Mouse (Mus musculus): ENCODE results near the gene Itga2b.

The Itga2b gene

DNA sequence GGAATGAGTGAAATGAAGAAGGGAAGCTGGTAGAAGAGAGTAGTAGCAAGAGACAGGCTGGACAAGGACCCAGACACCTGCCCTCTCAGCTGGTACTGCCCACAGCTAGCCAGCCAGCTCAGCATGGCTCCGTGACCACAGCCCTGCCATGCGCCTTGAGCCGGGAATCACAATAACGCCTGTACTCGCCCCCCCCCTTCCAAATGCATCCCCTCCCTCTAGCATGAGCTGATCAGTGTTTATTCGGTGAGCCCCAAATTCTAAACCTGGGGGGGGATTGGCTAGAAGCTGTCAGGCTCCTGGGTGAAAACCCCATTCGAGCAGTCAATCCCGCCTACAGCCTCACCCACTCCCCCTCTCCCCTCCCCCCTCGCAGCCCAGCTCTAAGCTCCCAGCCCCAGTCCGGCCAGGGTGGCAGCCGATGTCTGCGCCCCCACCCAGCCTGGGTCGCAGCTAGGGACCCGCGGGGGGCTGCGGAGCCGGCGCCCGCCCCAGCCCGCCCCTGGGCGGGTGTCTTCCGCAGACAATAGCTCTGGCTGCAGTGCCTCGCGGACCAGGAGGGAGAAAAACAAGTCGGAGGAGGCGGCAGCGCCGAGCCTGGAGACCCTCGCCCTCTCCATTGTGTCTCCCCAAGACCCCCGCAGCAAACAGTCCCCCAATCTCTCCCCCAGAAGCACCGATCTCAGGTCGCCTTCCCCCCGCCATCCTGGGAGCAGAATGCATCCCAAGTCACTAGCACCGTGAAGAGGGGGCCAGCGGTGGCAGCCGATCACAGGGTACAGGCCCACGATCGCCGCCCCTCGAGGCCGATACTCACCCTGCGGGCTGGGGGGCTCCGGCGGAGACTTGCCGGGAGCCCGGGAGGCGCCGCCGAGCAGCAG lies 23.1 kb downstream of the Itga2b start:
- no peaks in the 10 kb centered on the region; the same call in 1 of the 2 replicates for H3K27me3 ChIP-seq (ENCODE audit: control insufficient read depth, insufficient read depth, low read length, poor library complexity, severe bottlenecking)
- H3K36me3 ChIP-seq (ENCODE audit: control insufficient read depth, insufficient read depth, low read length, poor library complexity, severe bottlenecking), result no peaks in the 10 kb centered on the region
- no peak for DNase-seq (ENCODE audit: low read depth, low spot score)

DNA sequence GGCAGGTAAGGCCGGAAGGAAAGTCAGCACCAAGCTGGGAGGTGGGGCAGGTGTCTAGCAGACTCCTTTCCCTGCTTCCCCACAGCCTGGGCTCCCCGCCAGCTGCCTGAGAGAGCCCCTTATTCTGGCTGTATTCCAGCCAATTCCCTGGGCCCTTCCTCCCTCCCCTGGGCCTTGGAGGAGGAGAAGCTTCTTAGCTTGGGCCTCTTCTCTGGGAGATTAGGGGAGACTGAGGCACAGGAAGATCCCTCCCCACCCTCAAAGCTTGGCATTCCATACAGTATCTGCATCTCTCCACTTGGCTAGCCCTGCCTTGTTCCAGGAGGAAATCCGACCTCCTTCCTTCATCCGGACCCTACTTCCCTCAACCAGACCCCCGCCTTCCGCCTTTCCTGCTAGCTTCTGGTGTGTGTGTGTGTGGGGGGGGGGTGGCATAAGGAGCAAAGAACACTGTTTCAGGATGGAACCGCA lies 24.0 kb downstream of the Itga2b start:
- no peaks in the 10 kb centered on the region; the same call in 1 of the 2 replicates for H3K27me3 ChIP-seq (ENCODE audit: control insufficient read depth, insufficient read depth, low read length, poor library complexity, severe bottlenecking)
- no peaks in the 10 kb centered on the region for H3K36me3 ChIP-seq (ENCODE audit: control insufficient read depth, insufficient read depth, low read length, poor library complexity, severe bottlenecking)
- no peak for DNase-seq (ENCODE audit: low read depth, low spot score)

DNA sequence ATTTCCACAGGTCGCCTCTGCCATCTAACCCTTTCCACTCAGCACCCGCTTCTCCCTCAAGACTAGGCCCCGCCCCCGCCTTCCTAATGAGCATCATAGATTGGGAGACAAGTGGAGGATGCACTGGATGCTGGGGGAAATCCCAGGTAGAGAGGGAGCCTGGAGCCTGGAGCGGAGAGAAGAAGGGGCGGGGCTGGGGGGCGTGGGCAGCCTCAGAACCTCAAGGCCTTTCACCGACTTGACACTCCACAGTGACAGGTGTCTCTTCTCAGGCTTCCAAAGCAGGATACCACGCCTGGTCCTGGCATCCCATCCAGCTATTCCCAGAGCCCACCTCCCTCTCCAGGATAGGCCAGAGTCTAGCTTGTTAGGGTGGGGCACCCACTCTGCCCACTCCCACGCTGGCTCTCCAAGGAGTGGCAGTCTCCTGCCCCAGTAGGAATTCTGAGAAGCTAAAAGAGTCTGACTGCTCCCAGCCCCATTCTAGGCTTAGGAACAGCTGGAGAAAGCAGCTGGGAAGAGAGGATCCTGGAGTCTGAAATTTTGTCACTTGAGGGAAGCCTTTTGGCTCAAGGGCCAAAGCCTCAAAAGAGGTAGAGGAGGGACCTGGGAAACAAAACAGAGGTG lies 24.5 kb downstream of the Itga2b start:
- Histone ChIP-seq H3K36me3 (ENCODE audit: control insufficient read depth, insufficient read depth, low read length, poor library complexity, severe bottlenecking) (no peaks in the 10 kb centered on the region), H3K27me3 (ENCODE audit: control insufficient read depth, insufficient read depth, low read length, poor library complexity, severe bottlenecking) (no peaks in the 10 kb centered on the region; the same call in 1 of the 2 replicates)
- no peak for DNase-seq (ENCODE audit: low read depth, low spot score)

DNA sequence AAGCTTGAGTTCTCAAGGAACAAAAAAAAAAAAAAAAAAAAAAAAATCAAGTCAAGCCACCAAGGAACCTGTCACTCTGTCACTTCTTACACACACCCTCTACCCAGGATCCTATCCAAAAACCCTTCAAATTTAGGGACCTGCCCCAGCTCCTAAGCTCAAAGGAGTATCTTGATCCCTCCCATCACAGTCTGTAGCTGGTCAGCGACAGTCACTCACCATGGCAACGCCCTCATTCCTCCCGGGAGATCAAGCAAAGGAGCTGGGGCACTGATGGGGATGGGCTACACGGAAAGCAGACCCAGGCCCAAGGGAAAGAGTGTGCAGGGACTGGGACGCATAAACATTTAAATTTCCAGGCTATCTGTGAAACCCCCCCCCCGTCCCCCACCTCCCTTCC lies 25.1 kb downstream of the Itga2b start:
- H3K36me3 ChIP-seq (ENCODE audit: control insufficient read depth, insufficient read depth, low read length, poor library complexity, severe bottlenecking), result no peaks in the 10 kb centered on the region
- DNase-seq (ENCODE audit: low read depth, low spot score), result no peak
- no peaks in the 10 kb centered on the region; the same call in 1 of the 2 replicates for H3K27me3 ChIP-seq (ENCODE audit: control insufficient read depth, insufficient read depth, low read length, poor library complexity, severe bottlenecking)

DNA sequence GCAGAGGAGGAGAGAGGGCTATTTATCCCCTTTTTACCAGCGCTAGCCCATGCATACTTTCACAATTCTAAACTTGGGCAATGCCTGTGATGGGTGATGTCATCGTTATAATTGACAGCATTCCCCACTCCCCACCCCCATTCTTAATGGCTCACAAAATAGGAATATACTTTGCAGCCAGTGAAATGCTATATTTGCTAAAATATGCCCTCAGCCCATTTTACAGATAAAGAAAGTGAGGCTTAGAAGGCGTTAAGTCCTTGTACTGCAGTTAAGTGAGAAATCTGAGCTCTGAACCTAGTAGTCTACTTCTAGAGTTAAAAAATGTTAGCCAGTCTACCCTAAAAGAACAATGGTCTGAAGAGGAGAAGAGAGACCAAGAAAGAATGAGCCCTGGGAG lies 25.6 kb downstream of the Itga2b start:
- Histone ChIP-seq H3K27me3 (ENCODE audit: control insufficient read depth, insufficient read depth, low read length, poor library complexity, severe bottlenecking) (no peaks in the 10 kb centered on the region; the same call in 1 of the 2 replicates), H3K36me3 (ENCODE audit: control insufficient read depth, insufficient read depth, low read length, poor library complexity, severe bottlenecking) (no peaks in the 10 kb centered on the region)
- DNase-seq (ENCODE audit: low read depth, low spot score), result no peak

DNA sequence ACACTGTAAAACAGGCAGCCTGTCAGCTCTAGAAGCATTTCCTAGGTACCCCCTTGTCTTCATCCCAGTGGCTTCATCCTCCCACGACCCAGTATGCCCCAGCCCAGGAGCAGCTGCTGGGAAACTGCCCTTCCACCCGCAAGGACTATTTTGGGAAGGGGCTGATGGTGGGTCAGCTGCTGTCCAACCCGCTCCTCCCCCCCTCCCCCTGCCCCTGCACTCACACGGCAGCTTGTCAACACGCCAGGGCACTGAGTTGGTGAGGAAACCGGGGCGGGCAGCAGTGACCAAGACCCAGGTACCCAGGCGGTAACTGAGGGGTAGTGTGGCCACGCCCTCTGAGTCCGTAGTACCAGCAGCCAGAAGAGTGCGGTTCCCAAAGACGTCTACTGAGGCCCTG lies 26.2 kb downstream of the Itga2b start:
- Histone ChIP-seq H3K36me3 (ENCODE audit: control insufficient read depth, insufficient read depth, low read length, poor library complexity, severe bottlenecking) (no peaks in the 10 kb centered on the region), H3K27me3 (ENCODE audit: control insufficient read depth, insufficient read depth, low read length, poor library complexity, severe bottlenecking) (no peaks in the 10 kb centered on the region; the same call in 1 of the 2 replicates)
- no peak for DNase-seq (ENCODE audit: low read depth, low spot score)

DNA sequence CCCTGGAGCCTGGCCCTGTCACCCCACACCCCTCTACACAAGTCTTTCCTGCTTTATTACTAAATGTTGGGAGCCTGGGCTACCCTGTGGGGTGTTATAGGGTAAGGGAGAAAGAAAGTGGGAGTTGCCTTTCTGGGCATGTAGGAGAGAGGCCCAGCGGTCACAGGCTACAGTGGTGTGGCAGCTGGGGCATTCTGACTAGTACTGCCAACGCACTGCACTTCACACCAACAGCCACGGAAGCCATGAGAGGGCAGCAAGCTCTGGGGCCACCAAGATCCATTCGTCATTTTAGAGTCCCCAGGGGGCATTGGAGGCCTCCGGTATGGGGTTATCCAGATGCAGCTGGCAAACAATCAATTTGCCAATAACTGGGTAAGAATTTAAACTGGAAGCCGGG lies 27.8 kb downstream of the Itga2b start:
- no peaks in the 10 kb centered on the region; the same call in 1 of the 2 replicates for H3K27me3 ChIP-seq (ENCODE audit: control insufficient read depth, insufficient read depth, low read length, poor library complexity, severe bottlenecking)
- DNase-seq (ENCODE audit: low read depth, low spot score), result no peak
- H3K36me3 ChIP-seq (ENCODE audit: control insufficient read depth, insufficient read depth, low read length, poor library complexity, severe bottlenecking), result no peaks in the 10 kb centered on the region

DNA sequence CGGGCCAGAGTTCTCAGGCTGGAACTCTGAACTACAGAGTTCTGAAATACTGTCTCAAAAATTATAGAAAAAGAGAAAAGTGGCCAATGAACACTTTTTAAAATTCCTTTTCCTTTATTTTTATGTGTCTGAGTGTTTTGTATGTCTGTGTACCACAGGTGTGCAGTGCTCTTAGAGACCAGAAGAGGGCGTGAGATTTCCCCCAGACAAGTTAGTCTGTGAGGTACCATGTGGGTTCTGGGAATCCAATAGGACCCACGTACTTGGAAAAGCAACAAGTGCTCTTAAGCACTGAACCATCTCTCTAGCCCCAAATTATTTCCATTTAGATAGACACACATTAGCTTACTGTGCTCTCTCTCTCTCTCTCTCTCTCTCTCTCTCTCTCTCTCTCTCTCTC lies 28.5 kb downstream of the Itga2b start:
- H3K36me3 ChIP-seq (ENCODE audit: control insufficient read depth, insufficient read depth, low read length, poor library complexity, severe bottlenecking), result no peaks in the 10 kb centered on the region; the same call in 1 of the 2 replicates
- no peaks in the 10 kb centered on the region; the same call in 1 of the 2 replicates for H3K27me3 ChIP-seq (ENCODE audit: control insufficient read depth, insufficient read depth, low read length, poor library complexity, severe bottlenecking)
- DNase-seq (ENCODE audit: low read depth, low spot score), result no peak

DNA sequence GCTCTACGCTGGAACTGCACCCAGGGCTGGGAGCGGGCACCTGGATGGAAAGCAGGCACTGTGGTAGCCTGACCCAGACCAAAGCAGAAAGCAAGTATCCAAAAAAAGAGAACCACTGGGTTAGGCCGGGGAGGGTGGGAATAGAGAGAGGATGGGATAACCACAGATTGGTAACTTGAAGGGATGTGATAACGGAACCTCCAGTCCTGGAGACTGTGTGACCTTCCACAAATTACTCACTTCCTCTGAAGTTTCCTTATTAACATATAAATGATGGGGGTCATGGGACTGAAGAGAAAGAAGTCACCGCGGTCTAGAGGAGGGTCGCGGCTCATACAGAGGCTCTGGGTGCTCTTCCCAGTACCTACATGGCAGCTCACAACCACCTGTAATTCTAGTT lies 29.7 kb downstream of the Itga2b start:
- no peak for DNase-seq (ENCODE audit: low read depth, low spot score)
- Histone ChIP-seq H3K27me3 (ENCODE audit: control insufficient read depth, insufficient read depth, low read length, poor library complexity, severe bottlenecking) (no peaks in the 10 kb centered on the region; the same call in 1 of the 2 replicates), H3K36me3 (ENCODE audit: control insufficient read depth, insufficient read depth, low read length, poor library complexity, severe bottlenecking) (peaks cover 4% of the 10 kb centered on the region)

DNA sequence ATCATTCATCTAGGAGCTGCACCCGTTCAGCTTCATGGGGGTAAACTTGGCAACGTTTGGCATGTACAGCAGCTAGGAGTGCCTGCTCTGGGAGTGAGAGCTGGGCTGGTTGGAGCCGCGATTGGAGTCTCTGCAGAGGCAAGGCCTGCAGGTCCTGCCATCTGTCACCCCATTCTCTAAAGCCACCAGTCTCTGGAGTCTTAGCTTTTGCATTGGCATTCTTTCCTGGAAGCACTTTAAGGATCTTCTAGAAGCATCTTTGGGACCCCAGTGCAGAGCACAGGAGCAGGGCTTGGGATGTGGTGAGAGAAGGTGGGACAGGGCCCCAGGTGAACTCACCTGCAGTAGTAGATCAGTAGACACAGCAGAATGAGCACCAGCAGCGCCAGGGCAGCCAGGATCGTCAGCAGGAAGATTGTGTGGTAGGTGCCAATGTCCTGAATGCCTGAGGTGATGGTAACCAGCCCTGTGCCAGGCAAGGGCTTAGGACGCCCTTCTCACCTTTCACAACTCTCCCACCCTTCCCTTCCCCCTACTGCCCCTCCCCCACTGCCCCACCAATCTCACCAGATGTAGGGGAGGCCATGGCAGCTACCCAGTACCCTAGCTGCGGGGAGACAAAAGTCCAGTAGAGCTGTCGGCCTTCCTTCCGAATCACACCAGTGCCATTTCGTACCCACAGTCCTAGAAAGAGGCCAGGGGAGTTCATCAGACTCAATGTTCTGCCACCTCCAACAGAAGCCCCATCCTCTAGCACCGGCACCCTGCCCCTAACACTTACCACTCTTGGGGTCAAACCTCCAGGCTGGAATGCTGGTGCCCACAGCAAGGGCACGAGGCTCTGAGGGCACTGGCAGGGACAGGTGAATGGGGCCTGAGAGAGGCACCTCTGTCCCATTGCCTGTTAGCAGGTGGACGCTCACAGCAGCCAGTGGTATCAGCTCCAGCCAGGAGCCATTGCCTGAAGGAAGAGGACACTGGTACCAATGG lies 30.5 kb downstream of the Itga2b start:
- H3K36me3 ChIP-seq (ENCODE audit: control insufficient read depth, insufficient read depth, low read length, poor library complexity, severe bottlenecking), result peaks cover 4% of the 10 kb centered on the region
- no peaks in the 10 kb centered on the region for H3K27me3 ChIP-seq (ENCODE audit: control insufficient read depth, insufficient read depth, low read length, poor library complexity, severe bottlenecking)
- no peak for DNase-seq (ENCODE audit: low read depth, low spot score)

DNA sequence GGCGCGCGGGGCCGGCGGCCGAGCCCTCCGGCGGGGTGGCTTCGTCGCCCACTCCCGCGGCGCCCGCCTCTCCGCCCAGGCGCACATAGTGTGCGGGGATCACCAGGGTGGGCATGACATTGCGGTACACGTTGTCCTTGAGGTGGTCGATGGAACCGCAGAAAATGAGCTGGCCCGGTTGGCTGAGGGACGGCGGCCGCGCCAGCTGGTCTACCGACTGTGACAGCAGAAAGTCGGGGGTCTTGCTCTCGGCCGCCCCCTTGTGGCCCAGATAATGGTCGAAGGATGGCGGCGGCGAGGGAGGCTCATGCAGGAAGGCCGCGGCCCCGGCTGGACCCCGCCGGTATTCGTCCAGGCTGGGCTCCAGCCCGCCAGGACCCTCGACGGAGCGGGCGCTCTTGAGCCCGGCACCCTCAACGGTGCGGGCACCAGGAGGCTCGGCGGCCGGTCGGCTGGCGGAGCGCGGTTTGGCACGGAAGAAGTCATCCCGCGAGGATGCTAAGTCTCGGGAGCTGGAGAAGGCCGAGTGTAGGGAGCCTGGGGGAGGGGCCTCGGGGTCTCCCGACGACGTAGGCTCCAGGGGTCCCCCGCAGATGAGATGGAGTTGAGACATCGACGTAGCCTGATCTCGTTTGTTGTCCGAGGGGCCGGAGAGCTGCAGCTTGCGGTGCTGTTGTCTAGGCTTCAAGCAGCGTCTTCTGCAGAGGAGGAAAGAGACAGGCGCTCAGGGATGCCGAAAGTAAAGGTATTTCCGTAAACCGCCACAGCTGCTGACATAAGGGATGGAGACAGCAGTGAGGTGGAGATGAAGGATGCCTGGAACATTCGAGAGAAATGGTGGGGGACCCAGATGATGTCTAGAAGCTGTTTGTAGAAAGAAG lies 31.5 kb downstream of the Itga2b start:
- H3K27me3 ChIP-seq (ENCODE audit: control insufficient read depth, insufficient read depth, low read length, poor library complexity, severe bottlenecking), result no peaks in the 10 kb centered on the region
- H3K36me3 ChIP-seq (ENCODE audit: control insufficient read depth, insufficient read depth, low read length, poor library complexity, severe bottlenecking), result peaks cover 4% of the 10 kb centered on the region
- DNase-seq (ENCODE audit: low read depth, low spot score), result peak; percentile 82

DNA sequence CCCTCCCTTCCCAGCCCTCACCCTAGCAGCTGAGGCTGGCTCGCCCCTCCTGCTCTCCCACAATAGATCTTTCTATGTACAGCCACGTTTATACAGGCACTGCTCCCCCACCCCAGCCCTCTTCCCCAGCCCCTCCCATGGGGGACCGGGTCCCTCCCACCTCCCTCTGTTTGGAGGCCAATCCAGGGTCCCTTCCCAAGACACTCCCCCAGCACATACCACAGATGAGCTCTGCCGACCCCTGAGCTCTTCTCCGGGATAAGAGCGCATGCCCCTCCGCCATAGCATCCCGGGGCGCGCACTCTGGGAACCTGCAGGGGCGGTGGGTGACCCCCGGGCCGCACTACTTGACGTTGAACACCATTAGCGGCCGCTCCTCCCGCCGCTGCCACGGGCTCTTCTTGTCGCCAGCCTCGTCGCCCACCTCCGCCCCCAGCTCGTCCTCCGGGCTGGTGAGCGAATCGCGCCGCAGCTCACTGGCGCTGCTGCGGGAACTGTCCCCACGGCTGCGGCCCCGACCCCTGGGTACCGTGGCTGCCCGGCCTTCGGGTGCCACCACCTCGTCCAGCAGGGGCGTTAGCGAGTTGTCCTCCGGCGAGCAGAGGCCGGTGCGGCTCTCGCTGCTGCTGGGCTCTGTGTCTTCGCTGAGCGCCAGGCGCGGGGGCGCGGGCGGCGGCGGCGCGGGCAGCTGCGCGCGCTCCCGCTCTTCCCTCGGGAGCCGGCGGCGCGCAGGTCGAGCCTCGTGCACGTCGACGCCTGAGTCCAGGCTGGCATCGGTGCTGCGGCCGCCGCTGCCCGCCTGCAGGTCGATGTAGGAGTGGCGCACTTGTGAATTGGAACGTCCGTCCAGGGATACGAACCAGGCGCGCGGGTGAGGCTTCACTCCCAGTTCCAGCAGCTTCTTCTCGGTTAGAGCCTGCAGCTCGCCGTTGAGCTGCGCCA lies 32.5 kb downstream of the Itga2b start:
- Histone ChIP-seq H3K36me3 (ENCODE audit: control insufficient read depth, insufficient read depth, low read length, poor library complexity, severe bottlenecking) (peaks cover 4% of the 10 kb centered on the region), H3K27me3 (ENCODE audit: control insufficient read depth, insufficient read depth, low read length, poor library complexity, severe bottlenecking) (no peaks in the 10 kb centered on the region)
- DNase-seq (ENCODE audit: low read depth, low spot score), result peak; percentile 53

DNA sequence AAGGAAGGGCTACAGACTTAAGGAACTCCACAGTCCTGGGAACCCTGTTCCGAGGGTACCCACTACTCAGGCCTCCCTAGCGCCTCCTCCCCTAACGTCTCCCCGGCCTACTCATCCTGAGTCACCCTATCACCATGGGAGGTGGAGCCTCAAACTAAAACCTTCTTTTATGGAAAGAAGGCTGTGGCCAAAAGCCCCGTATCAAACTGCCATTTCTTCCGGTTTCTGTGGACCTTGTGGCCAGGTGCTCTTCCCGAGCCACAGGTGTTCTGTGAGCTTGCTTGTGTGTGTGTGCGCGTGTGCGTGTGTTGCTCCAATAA lies 33.5 kb downstream of the Itga2b start:
- DNase-seq (ENCODE audit: low read depth, low spot score), result no peak
- no peaks in the 10 kb centered on the region for H3K27me3 ChIP-seq (ENCODE audit: control insufficient read depth, insufficient read depth, low read length, poor library complexity, severe bottlenecking)
- peaks cover 4% of the 10 kb centered on the region for H3K36me3 ChIP-seq (ENCODE audit: control insufficient read depth, insufficient read depth, low read length, poor library complexity, severe bottlenecking)
